Mouse (Mus musculus) midbrain, embryonic 12.5 days (tissue): ENCODE measurements around the gene Fam161b. TPM values are rescaled to one million over a fixed set of nuclear protein-coding genes. Genes with fewer than 3 reads are reported as not detected.

Source experiments
- ATAC-seq: fragments of 200-750 bp; cut with Nextera tagmentation; 2 replicates; pipeline ENCODE4 v1.8.0; 2017; ENCODE audit warnings: low read depth, moderate TSS enrichment, moderate library complexity; ENCODE audit not compliant: low FRiP score
- H3K27ac ChIP-seq: fragments of 300-500 bp; sonication (generic); replicated peaks from 2 replicates; pipeline ENCODE4 v1.5.1; 2016; ENCODE audit warnings: mild to moderate bottlenecking
- H3K27me3 ChIP-seq: fragments of 300-500 bp; sonication (generic); 2 replicates; pipeline ENCODE4 v1.6.1; 2016; ENCODE audit warnings: mild to moderate bottlenecking
- H3K36me3 ChIP-seq: fragments of 300-500 bp; sonication (generic); 2 replicates; pipeline ENCODE4 v1.6.1; 2016
- H3K4me1 ChIP-seq: fragments of 300-500 bp; sonication (generic); 2 replicates; pipeline ENCODE4 v1.6.1; 2016
- H3K4me2 ChIP-seq: fragments of 300-500 bp; sonication (generic); replicated peaks from 2 replicates; pipeline ENCODE4 v1.6.1; 2016; ENCODE audit warnings: mild to moderate bottlenecking, moderate library complexity
- H3K4me3 ChIP-seq: fragments of 300-500 bp; sonication (generic); 2 replicates; pipeline ENCODE4 v1.5.1; 2016; ENCODE audit warnings: mild to moderate bottlenecking
- H3K9ac ChIP-seq: fragments of 300-500 bp; sonication (generic); replicated peaks from 2 replicates; pipeline ENCODE4 v1.6.1; 2016; ENCODE audit warnings: mild to moderate bottlenecking, moderate library complexity
- H3K9me3 ChIP-seq: fragments of 300-500 bp; sonication (generic); 2 replicates; pipeline ENCODE4 v1.6.1; 2016; ENCODE audit warnings: mild to moderate bottlenecking
- WGBS: fragments of 180-500 bp; shearing (Covaris S2); methylation state at CpG from one replicate; pipeline ENCODE4 v1.1.7; 2016; 5-methylcytosine and 5-hydroxymethylcytosine counted together
- polyA plus RNA-seq: library from polyadenylated mRNA; unstranded; fragments of >200 nt; fragmentation: Nextera tagmentation; extraction: Ambion mirVana; gene quantifications from 2 replicates; pipeline ENCODE4 v1.2.1, GENCODE M21; 2016

Fam161b gene
- polyA plus RNA-seq, 1 experiment from 2014 or later: 12.3 TPM

- ATAC-seq: no peak
- no peak overlapping the region for H3K4me3 ChIP-seq
- H3K27me3 ChIP-seq: no peaks in the 10 kb centered on the region
- no peak overlapping the region for H3K9ac ChIP-seq
- H3K36me3 ChIP-seq: no peaks in the 10 kb centered on the region
- H3K4me1 ChIP-seq: no peaks in the 10 kb centered on the region
- no peaks in the 10 kb centered on the region for H3K9me3 ChIP-seq
- no peak overlapping the region for H3K27ac ChIP-seq
- no peak overlapping the region for H3K4me2 ChIP-seq
Measured at GRCm38 (mm10) chr12:84397685-84398084, 36.1 kb upstream of the Fam161b start.

- Histone ChIP-seq H3K4me1 (no peaks in the 10 kb centered on the region), H3K9me3 (no peaks in the 10 kb centered on the region), H3K27ac (no peak overlapping the region), H3K36me3 (no peaks in the 10 kb centered on the region), H3K27me3 (no peaks in the 10 kb centered on the region), H3K4me3 (no peak overlapping the region), H3K4me2 (no peak overlapping the region), H3K9ac (no peak overlapping the region)
- no peak for ATAC-seq
- WGBS: 89% methylated on average over 14 of the region's 14 CpGs
Measured at GRCm38 (mm10) chr12:84396947-84397679, 35.5 kb upstream of the Fam161b start.

GRCm38 (mm10) chr12:84393847-84394246 is 32.2 kb upstream of the Fam161b start:
- Histone ChIP-seq H3K36me3 (no peaks in the 10 kb centered on the region), H3K27ac (no peak overlapping the region), H3K4me2 (no peak overlapping the region), H3K4me3 (no peak overlapping the region), H3K27me3 (no peaks in the 10 kb centered on the region), H3K9ac (no peak overlapping the region), H3K4me1 (no peaks in the 10 kb centered on the region), H3K9me3 (no peaks in the 10 kb centered on the region)
- 92% methylated on average over 5 of the region's 5 CpGs for WGBS
- ATAC-seq: no peak

- ATAC-seq: no peak
- no peaks in the 10 kb centered on the region for H3K36me3 ChIP-seq
- no peak overlapping the region for H3K9ac ChIP-seq
- no peaks in the 10 kb centered on the region for H3K27me3 ChIP-seq
- H3K9me3 ChIP-seq: no peaks in the 10 kb centered on the region
- no peak overlapping the region for H3K4me3 ChIP-seq
- no peaks in the 10 kb centered on the region for H3K4me1 ChIP-seq
- H3K4me2 ChIP-seq: no peak overlapping the region
- no peak overlapping the region for H3K27ac ChIP-seq
- WGBS: 95% methylated on average over 4 of the region's 4 CpGs
Measured at GRCm38 (mm10) chr12:84392681-84393080, 31.0 kb upstream of the Fam161b start.

GRCm38 (mm10) chr12:84390336-84390735 is 28.7 kb upstream of the Fam161b start:
- Histone ChIP-seq H3K4me2 (no peak overlapping the region), H3K27ac (no peak overlapping the region), H3K4me1 (no peaks in the 10 kb centered on the region), H3K36me3 (no peaks in the 10 kb centered on the region), H3K4me3 (no peak overlapping the region), H3K27me3 (no peaks in the 10 kb centered on the region), H3K9ac (no peak overlapping the region), H3K9me3 (no peaks in the 10 kb centered on the region)
- WGBS: 83% methylated on average over 6 of the region's 6 CpGs
- no peak for ATAC-seq

GRCm38 (mm10) chr12:84388774-84389400 is 27.3 kb upstream of the Fam161b start:
- no peak overlapping the region for H3K9ac ChIP-seq
- no peak overlapping the region for H3K4me2 ChIP-seq
- H3K4me3 ChIP-seq: no peak overlapping the region
- WGBS: 78% methylated on average over 14 of the region's 14 CpGs
- no peak for ATAC-seq
- H3K4me1 ChIP-seq: no peaks in the 10 kb centered on the region
- H3K27ac ChIP-seq: no peak overlapping the region
- no peaks in the 10 kb centered on the region for H3K27me3 ChIP-seq
- H3K9me3 ChIP-seq: no peaks in the 10 kb centered on the region
- H3K36me3 ChIP-seq: no peaks in the 10 kb centered on the region

- Histone ChIP-seq H3K4me2 (no peak overlapping the region), H3K27me3 (no peaks in the 10 kb centered on the region), H3K9me3 (no peaks in the 10 kb centered on the region), H3K27ac (no peak overlapping the region), H3K36me3 (no peaks in the 10 kb centered on the region), H3K9ac (no peak overlapping the region), H3K4me1 (no peaks in the 10 kb centered on the region), H3K4me3 (no peak overlapping the region)
- 81% methylated on average over 8 of the region's 8 CpGs for WGBS
- no peak for ATAC-seq
Measured at GRCm38 (mm10) chr12:84388097-84388496, 26.5 kb upstream of the Fam161b start.

- ATAC-seq: no peak
- Histone ChIP-seq H3K4me1 (no peaks in the 10 kb centered on the region), H3K27ac (no peak overlapping the region), H3K36me3 (no peaks in the 10 kb centered on the region), H3K9me3 (no peaks in the 10 kb centered on the region), H3K4me3 (no peak overlapping the region), H3K27me3 (no peaks in the 10 kb centered on the region), H3K9ac (no peak overlapping the region), H3K4me2 (no peak overlapping the region)
- WGBS: 92% methylated on average over 4 of the region's 4 CpGs
Measured at GRCm38 (mm10) chr12:84385408-84385807, 23.8 kb upstream of the Fam161b start.

- Histone ChIP-seq H3K4me3 (no peak overlapping the region), H3K9ac (no peak overlapping the region), H3K4me2 (no peak overlapping the region), H3K4me1 (no peaks in the 10 kb centered on the region), H3K36me3 (no peaks in the 10 kb centered on the region), H3K27ac (no peak overlapping the region), H3K27me3 (no peaks in the 10 kb centered on the region), H3K9me3 (no peaks in the 10 kb centered on the region)
- 87% methylated on average over 5 of the region's 5 CpGs for WGBS
- no peak for ATAC-seq
Measured at GRCm38 (mm10) chr12:84384644-84385081, 23.0 kb upstream of the Fam161b start.

GRCm38 (mm10) chr12:84382369-84382768 is 20.7 kb upstream of the Fam161b start:
- no peaks in the 10 kb centered on the region for H3K27me3 ChIP-seq
- no peaks in the 10 kb centered on the region for H3K36me3 ChIP-seq
- no peaks in the 10 kb centered on the region for H3K4me1 ChIP-seq
- H3K9ac ChIP-seq: no peak overlapping the region
- no peak overlapping the region for H3K4me2 ChIP-seq
- H3K27ac ChIP-seq: no peak overlapping the region
- no peak overlapping the region for H3K4me3 ChIP-seq
- no peaks in the 10 kb centered on the region for H3K9me3 ChIP-seq
- ATAC-seq: no peak
- WGBS: 89% methylated on average over 4 of the region's 4 CpGs

GRCm38 (mm10) chr12:84373831-84374481 is 12.3 kb upstream of the Fam161b start:
- H3K4me1 ChIP-seq: no peaks in the 10 kb centered on the region
- 89% methylated on average over 6 of the region's 6 CpGs for WGBS
- no peak overlapping the region for H3K27ac ChIP-seq
- no peak overlapping the region for H3K4me2 ChIP-seq
- no peak for ATAC-seq
- H3K27me3 ChIP-seq: no peaks in the 10 kb centered on the region
- H3K9ac ChIP-seq: no peak overlapping the region
- no peak overlapping the region for H3K4me3 ChIP-seq
- H3K9me3 ChIP-seq: no peaks in the 10 kb centered on the region
- peaks cover 48% of the 10 kb centered on the region for H3K36me3 ChIP-seq

GRCm38 (mm10) chr12:84371647-84372046 is 10.0 kb upstream of the Fam161b start:
- no peak for ATAC-seq
- Histone ChIP-seq H3K4me3 (no peak overlapping the region), H3K27me3 (no peaks in the 10 kb centered on the region), H3K9me3 (no peaks in the 10 kb centered on the region), H3K4me1 (no peaks in the 10 kb centered on the region), H3K4me2 (no peak overlapping the region), H3K9ac (no peak overlapping the region), H3K27ac (no peak overlapping the region), H3K36me3 (peaks cover 66% of the 10 kb centered on the region)
- WGBS: 95% methylated on average over 5 of the region's 5 CpGs
